Mouse (Mus musculus) MN1 (cell line): ENCODE measurements around the gene Drg1.
"Not testable (repeated sequence)": the region's sequence is repeated elsewhere in the genome, so short reads cannot be mapped to it uniquely, and the experiment has no call there.

Source experiments
- DNase-seq: peaks from one replicate; pipeline ENCODE4 v3.0.0-alpha.2; 2016; ENCODE audit warnings: low spot score

Drg1 gene

GRCm38 (mm10) chr11:3166321-3166720 lies 99.9 kb downstream of the Drg1 start:
- peak; percentile 38 for DNase-seq

GRCm38 (mm10) chr11:3165210-3165782 lies 100.9 kb downstream of the Drg1 start:
- peak; percentile 65 for DNase-seq

- peak; percentile 41 for DNase-seq
Measured at GRCm38 (mm10) chr11:3163661-3164060, 102.6 kb downstream of the Drg1 start.

GRCm38 (mm10) chr11:3163122-3163521 lies 103.1 kb downstream of the Drg1 start:
- peak; percentile 49 for DNase-seq

- DNase-seq = peak; percentile 51
Measured at GRCm38 (mm10) chr11:3162236-3162897, 103.8 kb downstream of the Drg1 start.

GRCm38 (mm10) chr11:3161370-3161769 lies 104.8 kb downstream of the Drg1 start:
- DNase-seq = peak; percentile 40

- not testable (repeated sequence) for DNase-seq
Measured at GRCm38 (mm10) chr11:3158800-3159199, 107.4 kb downstream of the Drg1 start.

GRCm38 (mm10) chr11:3157996-3158395 lies 108.2 kb downstream of the Drg1 start:
- not testable (repeated sequence) for DNase-seq

- not testable (repeated sequence) for DNase-seq
Measured at GRCm38 (mm10) chr11:3156991-3157390, 109.2 kb downstream of the Drg1 start.

- DNase-seq = peak; percentile 50
Measured at GRCm38 (mm10) chr11:3153666-3154397, 112.4 kb downstream of the Drg1 start.

GRCm38 (mm10) chr11:3151358-3151757 lies 114.9 kb downstream of the Drg1 start:
- DNase-seq = not testable (repeated sequence)

GRCm38 (mm10) chr11:3150677-3151003 lies 115.6 kb downstream of the Drg1 start:
- DNase-seq = not testable (repeated sequence)

- not testable (repeated sequence) for DNase-seq
Measured at GRCm38 (mm10) chr11:3150003-3150676, 116.1 kb downstream of the Drg1 start.

GRCm38 (mm10) chr11:3149471-3149870 lies 116.7 kb downstream of the Drg1 start:
- DNase-seq = not testable (repeated sequence)

GRCm38 (mm10) chr11:3146806-3147205 lies 119.4 kb downstream of the Drg1 start:
- DNase-seq = not testable (repeated sequence)

GRCm38 (mm10) chr11:3145359-3146165 lies 120.7 kb downstream of the Drg1 start:
- not testable (repeated sequence) for DNase-seq

- DNase-seq = not testable (repeated sequence)
Measured at GRCm38 (mm10) chr11:3143984-3144383, 122.2 kb downstream of the Drg1 start.

GRCm38 (mm10) chr11:3142413-3142812 lies 123.8 kb downstream of the Drg1 start:
- DNase-seq = not testable (repeated sequence)

- DNase-seq = not testable (repeated sequence)
Measured at GRCm38 (mm10) chr11:3140967-3141535, 125.2 kb downstream of the Drg1 start.

GRCm38 (mm10) chr11:3138323-3138722 lies 127.9 kb downstream of the Drg1 start:
- DNase-seq = not testable (repeated sequence)
